Mouse (Mus musculus): ENCODE measurements around the gene Dis3l2. TPM values are rescaled to one million over a fixed set of nuclear protein-coding genes. Genes with fewer than 3 reads are reported as not detected.

Gene Dis3l2
- total RNA-seq, 2 experiments from 2014 or later: 26.6 to 26.9 TPM

GRCm38 (mm10) chr1:87011718-87012117 is 308.1 kb downstream of the Dis3l2 start:
- Histone ChIP-seq H3K27ac (no peak overlapping the region), H3K4me3 (no peak overlapping the region)
- no peak for DNase-seq (ENCODE audit: low spot score in 2 of 2)
- TF ChIP-seq CTCF (conservative IDR thresholded peaks at IDR 0.05): no peak

GRCm38 (mm10) chr1:87012606-87013005 is 309.0 kb downstream of the Dis3l2 start:
- TF ChIP-seq CTCF (conservative IDR thresholded peaks at IDR 0.05): no peak
- no peak overlapping the region for H3K27ac ChIP-seq
- no peak overlapping the region for H3K4me3 ChIP-seq
- DNase-seq (ENCODE audit: low spot score in 2 of 2): no peak

GRCm38 (mm10) chr1:87020714-87021113 is 317.1 kb downstream of the Dis3l2 start:
- no peak overlapping the region for H3K27ac ChIP-seq
- DNase-seq (ENCODE audit: low spot score in 2 of 2): no peak

GRCm38 (mm10) chr1:87021584-87021983 is 318.0 kb downstream of the Dis3l2 start:
- no peak for DNase-seq (ENCODE audit: low spot score in 2 of 2)
- TF ChIP-seq CTCF (conservative IDR thresholded peaks at IDR 0.05): no peak
- Histone ChIP-seq H3K4me3 (no peak overlapping the region), H3K27ac (no peak overlapping the region)

More at GRCm38 (mm10) chr1:87020714-87021113, 317.1 kb downstream of the Dis3l2 start:
- TF ChIP-seq CTCF (conservative IDR thresholded peaks at IDR 0.05): no peak
- H3K4me3 ChIP-seq: no peak overlapping the region

GRCm38 (mm10) chr1:87023291-87024170 is 319.9 kb downstream of the Dis3l2 start:
- no peak for TF ChIP-seq CTCF (conservative IDR thresholded peaks at IDR 0.05)
- H3K4me3 ChIP-seq: no peak overlapping the region
- DNase-seq (ENCODE audit: low spot score in 2 of 2): no peak
- peak overlapping the region; percentile 36; the same call in 1 of the 2 replicates for H3K27ac ChIP-seq

- no peak for TF ChIP-seq CTCF (conservative IDR thresholded peaks at IDR 0.05)
- no peak for DNase-seq (ENCODE audit: low spot score in 2 of 2)
- H3K27ac ChIP-seq: no peak overlapping the region
- no peak overlapping the region for H3K4me3 ChIP-seq
Observed at GRCm38 (mm10) chr1:87025021-87025420, 321.4 kb downstream of the Dis3l2 start.

GRCm38 (mm10) chr1:87028786-87029185 is 325.2 kb downstream of the Dis3l2 start:
- H3K4me3 ChIP-seq: no peak overlapping the region
- no peak for DNase-seq (ENCODE audit: low spot score in 2 of 2)
- TF ChIP-seq CTCF (conservative IDR thresholded peaks at IDR 0.05): no peak
- H3K27ac ChIP-seq: no peak overlapping the region

- DNase-seq (ENCODE audit: low spot score in 2 of 2): no peak
- Histone ChIP-seq H3K27ac (no peak overlapping the region), H3K4me3 (no peak overlapping the region)
- no peak for TF ChIP-seq CTCF (conservative IDR thresholded peaks at IDR 0.05)
Observed at GRCm38 (mm10) chr1:87030652-87031051, 327.0 kb downstream of the Dis3l2 start.

- DNase-seq (ENCODE audit: low spot score in 2 of 2): no peak
- Histone ChIP-seq H3K27ac (no peak overlapping the region), H3K4me3 (no peak overlapping the region)
- TF ChIP-seq CTCF (conservative IDR thresholded peaks at IDR 0.05): no peak
Observed at GRCm38 (mm10) chr1:87032466-87032865, 328.9 kb downstream of the Dis3l2 start.

GRCm38 (mm10) chr1:87035532-87036161 is 332.0 kb downstream of the Dis3l2 start:
- H3K4me3 ChIP-seq: no peak overlapping the region
- DNase-seq (ENCODE audit: low spot score in 2 of 2): peak in 1 of 2 experiments; percentile 27
- TF ChIP-seq CTCF (conservative IDR thresholded peaks at IDR 0.05): no peak
- peak overlapping the region; percentile 44; the same call in 1 of the 2 replicates for H3K27ac ChIP-seq

GRCm38 (mm10) chr1:87036334-87036733 is 332.7 kb downstream of the Dis3l2 start:
- Histone ChIP-seq H3K4me3 (no peak overlapping the region), H3K27ac (peak overlapping the region; percentile 44; the same call in 1 of the 2 replicates)
- no peak for DNase-seq (ENCODE audit: low spot score in 2 of 2)
- TF ChIP-seq CTCF (conservative IDR thresholded peaks at IDR 0.05): no peak

GRCm38 (mm10) chr1:87038477-87039070 is 335.0 kb downstream of the Dis3l2 start:
- no peak for TF ChIP-seq CTCF (conservative IDR thresholded peaks at IDR 0.05)

GRCm38 (mm10) chr1:87041119-87041518 is 337.5 kb downstream of the Dis3l2 start:
- DNase-seq (ENCODE audit: low spot score in 2 of 2): peak; percentile 36 to 83
- TF ChIP-seq CTCF (conservative IDR thresholded peaks at IDR 0.05): peak; percentile 92
- no peak overlapping the region for H3K27ac ChIP-seq
- no peak overlapping the region for H3K4me3 ChIP-seq

More at GRCm38 (mm10) chr1:87038477-87039070, 335.0 kb downstream of the Dis3l2 start:
- H3K27ac ChIP-seq: no peak overlapping the region
- no peak for DNase-seq (ENCODE audit: low spot score in 2 of 2)
- no peak overlapping the region for H3K4me3 ChIP-seq
